Mouse (Mus musculus): ENCODE data around the gene Kcnk13. TPM values are rescaled to one million over a fixed set of nuclear protein-coding genes. Genes with fewer than 3 reads are reported as not detected.

Kcnk13 gene
- polyA plus RNA-seq (2016; fragmentation: Nextera tagmentation; extraction: Ambion mirVana): 0.12 and 0.27 TPM in 2 replicates

- 2% methylated on average over 39 of the region's 39 CpGs for WGBS
- H3K36me3 ChIP-seq: no peaks in the 10 kb centered on the region
- H3K27me3 ChIP-seq (replicated peaks): peaks cover 75% of the 10 kb centered on the region
- H3K9me3 ChIP-seq (replicated peaks): no peaks in the 10 kb centered on the region; the same call in 1 of the 2 replicates
- peaks cover 36% of the 10 kb centered on the region for H3K4me1 ChIP-seq (replicated peaks)
- no peak within 1 kb of the TSS for H3K27ac ChIP-seq (ENCODE audit: poor library complexity, severe bottlenecking)
- H3K9ac ChIP-seq: peak within 1 kb of the TSS; percentile 23
- H3K4me2 ChIP-seq: peak within 1 kb of the TSS; percentile 91
- peak; percentile 15; the same call in 1 of the 2 replicates for ATAC-seq (ENCODE audit: insufficient number of reproducible peaks, low FRiP score)
- H3K4me3 ChIP-seq: peak within 1 kb of the TSS; percentile 47
Measured at GRCm38 (mm10) chr12:99964301-99965202, at the start of gene Kcnk13. Gene Kcnk13, plus strand, starts transcription at chr12:99964499.

- peaks cover 34% of the 10 kb centered on the region for H3K36me3 ChIP-seq
- no peak overlapping the region for H3K4me3 ChIP-seq
- H3K9ac ChIP-seq: peak overlapping the region; percentile 30
- H3K27ac ChIP-seq (ENCODE audit: poor library complexity, severe bottlenecking): peak overlapping the region; percentile 57
- H3K4me1 ChIP-seq (replicated peaks): peaks cover 19% of the 10 kb centered on the region
- no peaks in the 10 kb centered on the region; the same call in 1 of the 2 replicates for H3K27me3 ChIP-seq (replicated peaks)
- 50% methylated on average over 15 of the region's 15 CpGs for WGBS
- peak overlapping the region; percentile 38 for H3K4me2 ChIP-seq
- H3K9me3 ChIP-seq (replicated peaks): no peaks in the 10 kb centered on the region
- ATAC-seq (ENCODE audit: insufficient number of reproducible peaks, low FRiP score): peak; percentile 69; the same call in 1 of the 2 replicates
Measured at GRCm38 (mm10) chr12:99917800-99918427, 46.4 kb upstream of the Kcnk13 start.

- Histone ChIP-seq H3K4me1 (replicated peaks) (peaks cover 28% of the 10 kb centered on the region), H3K4me2 (no peak overlapping the region), H3K9me3 (replicated peaks) (no peaks in the 10 kb centered on the region), H3K9ac (no peak overlapping the region), H3K36me3 (peaks cover 27% of the 10 kb centered on the region), H3K4me3 (no peak overlapping the region), H3K27me3 (replicated peaks) (no peaks in the 10 kb centered on the region; the same call in 1 of the 2 replicates), H3K27ac (ENCODE audit: poor library complexity, severe bottlenecking) (no peak overlapping the region)
- 83% methylated on average over 3 of the region's 3 CpGs for WGBS
- no peak for ATAC-seq (ENCODE audit: insufficient number of reproducible peaks, low FRiP score)
Measured at GRCm38 (mm10) chr12:99919636-99920035, 44.7 kb upstream of the Kcnk13 start.

GRCm38 (mm10) chr12:99921045-99921444 lies 43.3 kb upstream of the Kcnk13 start:
- peaks cover 28% of the 10 kb centered on the region for H3K4me1 ChIP-seq (replicated peaks)
- H3K4me2 ChIP-seq: no peak overlapping the region
- ATAC-seq (ENCODE audit: insufficient number of reproducible peaks, low FRiP score): no peak
- no peaks in the 10 kb centered on the region for H3K9me3 ChIP-seq (replicated peaks)
- peaks cover 20% of the 10 kb centered on the region for H3K36me3 ChIP-seq
- H3K27ac ChIP-seq (ENCODE audit: poor library complexity, severe bottlenecking): no peak overlapping the region
- 86% methylated on average over 3 of the region's 3 CpGs for WGBS
- no peak overlapping the region for H3K9ac ChIP-seq
- H3K27me3 ChIP-seq (replicated peaks): no peaks in the 10 kb centered on the region; the same call in 1 of the 2 replicates
- no peak overlapping the region for H3K4me3 ChIP-seq

- no peaks in the 10 kb centered on the region; the same call in 1 of the 2 replicates for H3K27me3 ChIP-seq (replicated peaks)
- no peak overlapping the region for H3K27ac ChIP-seq (ENCODE audit: poor library complexity, severe bottlenecking)
- H3K9ac ChIP-seq: no peak overlapping the region
- no peak for ATAC-seq (ENCODE audit: insufficient number of reproducible peaks, low FRiP score)
- no peak overlapping the region for H3K4me3 ChIP-seq
- 35% methylated on average over 5 of the region's 5 CpGs for WGBS
- no peaks in the 10 kb centered on the region for H3K9me3 ChIP-seq (replicated peaks)
- H3K4me2 ChIP-seq: no peak overlapping the region
- peaks cover 23% of the 10 kb centered on the region for H3K36me3 ChIP-seq
- peaks cover 13% of the 10 kb centered on the region for H3K4me1 ChIP-seq (replicated peaks)
Measured at GRCm38 (mm10) chr12:99923131-99923606, 41.1 kb upstream of the Kcnk13 start.

GRCm38 (mm10) chr12:99923703-99924102 lies 40.6 kb upstream of the Kcnk13 start:
- H3K9ac ChIP-seq: no peak overlapping the region
- H3K27me3 ChIP-seq (replicated peaks): no peaks in the 10 kb centered on the region
- no peaks in the 10 kb centered on the region for H3K9me3 ChIP-seq (replicated peaks)
- H3K4me3 ChIP-seq: no peak overlapping the region
- ATAC-seq (ENCODE audit: insufficient number of reproducible peaks, low FRiP score): no peak
- H3K4me1 ChIP-seq (replicated peaks): peaks cover 10% of the 10 kb centered on the region
- H3K4me2 ChIP-seq: no peak overlapping the region
- peaks cover 22% of the 10 kb centered on the region for H3K36me3 ChIP-seq
- WGBS: 55% methylated on average over 5 of the region's 5 CpGs
- H3K27ac ChIP-seq (ENCODE audit: poor library complexity, severe bottlenecking): no peak overlapping the region

- H3K4me3 ChIP-seq: no peak overlapping the region
- H3K9me3 ChIP-seq (replicated peaks): no peaks in the 10 kb centered on the region
- H3K27me3 ChIP-seq (replicated peaks): no peaks in the 10 kb centered on the region
- H3K9ac ChIP-seq: no peak overlapping the region
- no peak overlapping the region for H3K27ac ChIP-seq (ENCODE audit: poor library complexity, severe bottlenecking)
- WGBS: 84% methylated on average over 7 of the region's 7 CpGs
- ATAC-seq (ENCODE audit: insufficient number of reproducible peaks, low FRiP score): no peak
- H3K4me2 ChIP-seq: no peak overlapping the region
- peaks cover 20% of the 10 kb centered on the region for H3K36me3 ChIP-seq
- peaks cover 11% of the 10 kb centered on the region for H3K4me1 ChIP-seq (replicated peaks)
Measured at GRCm38 (mm10) chr12:99928311-99928710, 36.0 kb upstream of the Kcnk13 start.

GRCm38 (mm10) chr12:99929160-99929559 lies 35.1 kb upstream of the Kcnk13 start:
- ATAC-seq (ENCODE audit: insufficient number of reproducible peaks, low FRiP score): no peak
- 87% methylated on average over 1 of the region's 1 CpGs for WGBS
- Histone ChIP-seq H3K4me1 (replicated peaks) (0 out of 2 replicates have a peak, but pooled peaks cover 6% of the 10 kb centered on the region), H3K36me3 (peaks cover 26% of the 10 kb centered on the region), H3K27ac (ENCODE audit: poor library complexity, severe bottlenecking) (no peak overlapping the region), H3K4me3 (no peak overlapping the region), H3K4me2 (no peak overlapping the region), H3K27me3 (replicated peaks) (no peaks in the 10 kb centered on the region), H3K9me3 (replicated peaks) (no peaks in the 10 kb centered on the region), H3K9ac (no peak overlapping the region)

- H3K27ac ChIP-seq (ENCODE audit: poor library complexity, severe bottlenecking): no peak overlapping the region
- H3K4me3 ChIP-seq: no peak overlapping the region
- H3K4me1 ChIP-seq (replicated peaks): 0 out of 2 replicates have a peak, but pooled peaks cover 6% of the 10 kb centered on the region
- no peaks in the 10 kb centered on the region for H3K27me3 ChIP-seq (replicated peaks)
- no peak overlapping the region for H3K4me2 ChIP-seq
- H3K9ac ChIP-seq: no peak overlapping the region
- no peaks in the 10 kb centered on the region for H3K9me3 ChIP-seq (replicated peaks)
- ATAC-seq (ENCODE audit: insufficient number of reproducible peaks, low FRiP score): no peak
- 88% methylated on average over 4 of the region's 4 CpGs for WGBS
- H3K36me3 ChIP-seq: peaks cover 26% of the 10 kb centered on the region
Measured at GRCm38 (mm10) chr12:99932245-99932644, 32.1 kb upstream of the Kcnk13 start.

GRCm38 (mm10) chr12:99933630-99934029 lies 30.7 kb upstream of the Kcnk13 start:
- 87% methylated on average over 3 of the region's 3 CpGs for WGBS
- no peak overlapping the region for H3K4me2 ChIP-seq
- H3K4me1 ChIP-seq (replicated peaks): 0 out of 2 replicates have a peak, but pooled peaks cover 9% of the 10 kb centered on the region
- H3K9me3 ChIP-seq (replicated peaks): no peaks in the 10 kb centered on the region
- H3K36me3 ChIP-seq: peaks cover 29% of the 10 kb centered on the region
- H3K27me3 ChIP-seq (replicated peaks): no peaks in the 10 kb centered on the region
- no peak overlapping the region for H3K9ac ChIP-seq
- no peak overlapping the region for H3K4me3 ChIP-seq
- ATAC-seq (ENCODE audit: insufficient number of reproducible peaks, low FRiP score): no peak
- no peak overlapping the region for H3K27ac ChIP-seq (ENCODE audit: poor library complexity, severe bottlenecking)

- no peak overlapping the region for H3K4me3 ChIP-seq
- WGBS: 89% methylated on average over 8 of the region's 8 CpGs
- 0 out of 2 replicates have a peak, but pooled peaks cover 9% of the 10 kb centered on the region for H3K4me1 ChIP-seq (replicated peaks)
- no peaks in the 10 kb centered on the region for H3K27me3 ChIP-seq (replicated peaks)
- no peak overlapping the region for H3K27ac ChIP-seq (ENCODE audit: poor library complexity, severe bottlenecking)
- no peak overlapping the region for H3K4me2 ChIP-seq
- no peak overlapping the region for H3K9ac ChIP-seq
- ATAC-seq (ENCODE audit: insufficient number of reproducible peaks, low FRiP score): no peak
- H3K36me3 ChIP-seq: peaks cover 32% of the 10 kb centered on the region
- no peaks in the 10 kb centered on the region for H3K9me3 ChIP-seq (replicated peaks)
Measured at GRCm38 (mm10) chr12:99935403-99935802, 28.9 kb upstream of the Kcnk13 start.

All from heart, embryonic 12.5 days (tissue).